Mouse (Mus musculus): Measurements from ENCODE around the gene Camkmt.

Camkmt gene

GRCm38 (mm10) chr17:85351301-85351700 is 260.9 kb downstream of the Camkmt start:
- in situ Hi-C loops (cut with MboI; ENCODE audit: unreplicated experiment in 2 of 2), result no loop called here

GRCm38 (mm10) chr17:85352731-85353130 is 262.4 kb downstream of the Camkmt start:
- in situ Hi-C loops (cut with MboI; ENCODE audit: unreplicated experiment in 2 of 2), result no loop called here

GRCm38 (mm10) chr17:85353191-85353590 is 262.8 kb downstream of the Camkmt start:
- in situ Hi-C loops (cut with MboI; ENCODE audit: unreplicated experiment in 2 of 2), result no loop called here

- in situ Hi-C loops (cut with MboI; ENCODE audit: unreplicated experiment in 2 of 2), result no loop called here
These were observed 263.3 kb downstream of the Camkmt start for GRCm38 (mm10) chr17:85353636-85354035.

GRCm38 (mm10) chr17:85355356-85355755 is 265.0 kb downstream of the Camkmt start:
- in situ Hi-C loops (cut with MboI; ENCODE audit: unreplicated experiment in 2 of 2), result no loop called here

- in situ Hi-C loops (cut with MboI; ENCODE audit: unreplicated experiment in 2 of 2), result no loop called here
These were observed 270.7 kb downstream of the Camkmt start for GRCm38 (mm10) chr17:85361006-85361405.

- in situ Hi-C loops (cut with MboI; ENCODE audit: unreplicated experiment in 2 of 2), result no loop called here
These were observed 277.0 kb downstream of the Camkmt start for GRCm38 (mm10) chr17:85367319-85367718.

GRCm38 (mm10) chr17:85368776-85369175 is 278.4 kb downstream of the Camkmt start:
- in situ Hi-C loops (cut with MboI; ENCODE audit: unreplicated experiment in 2 of 2), result no loop called here

GRCm38 (mm10) chr17:85372076-85372475 is 281.7 kb downstream of the Camkmt start:
- in situ Hi-C loops (cut with MboI; ENCODE audit: unreplicated experiment in 2 of 2), result no loop called here

GRCm38 (mm10) chr17:85372523-85372922 is 282.2 kb downstream of the Camkmt start:
- in situ Hi-C loops (cut with MboI; ENCODE audit: unreplicated experiment in 2 of 2), result no loop called here

GRCm38 (mm10) chr17:85374100-85374833 is 283.9 kb downstream of the Camkmt start:
- in situ Hi-C loops (cut with MboI; ENCODE audit: unreplicated experiment in 2 of 2), result no loop called here

- in situ Hi-C loops (cut with MboI; ENCODE audit: unreplicated experiment in 2 of 2), result no loop called here
These were observed 284.5 kb downstream of the Camkmt start for GRCm38 (mm10) chr17:85374834-85375176.

- in situ Hi-C loops (cut with MboI; ENCODE audit: unreplicated experiment in 2 of 2), result no loop called here
These were observed 285.2 kb downstream of the Camkmt start for GRCm38 (mm10) chr17:85375523-85375922.

- in situ Hi-C loops (cut with MboI; ENCODE audit: unreplicated experiment in 2 of 2), result no loop called here
These were observed 287.1 kb downstream of the Camkmt start for GRCm38 (mm10) chr17:85377496-85377895.

GRCm38 (mm10) chr17:85379101-85379500 is 288.7 kb downstream of the Camkmt start:
- in situ Hi-C loops (cut with MboI; ENCODE audit: unreplicated experiment in 2 of 2), result no loop called here

GRCm38 (mm10) chr17:85381578-85382223 is 291.3 kb downstream of the Camkmt start:
- in situ Hi-C loops (cut with MboI; ENCODE audit: unreplicated experiment in 2 of 2), result no loop called here

GRCm38 (mm10) chr17:85382344-85382743 is 292.0 kb downstream of the Camkmt start:
- in situ Hi-C loops (cut with MboI; ENCODE audit: unreplicated experiment in 2 of 2), result no loop called here

- in situ Hi-C loops (cut with MboI; ENCODE audit: unreplicated experiment in 2 of 2), result no loop called here
These were observed 292.6 kb downstream of the Camkmt start for GRCm38 (mm10) chr17:85382906-85383305.

GRCm38 (mm10) chr17:85393091-85393890 is 302.9 kb downstream of the Camkmt start:
- in situ Hi-C loops (cut with MboI; ENCODE audit: unreplicated experiment in 2 of 2), result no loop called here

- in situ Hi-C loops (cut with MboI; ENCODE audit: unreplicated experiment in 2 of 2), result no loop called here
These were observed 303.6 kb downstream of the Camkmt start for GRCm38 (mm10) chr17:85393891-85394321.

- in situ Hi-C loops (cut with MboI; ENCODE audit: unreplicated experiment in 2 of 2), result no loop called here
These were observed 305.1 kb downstream of the Camkmt start for GRCm38 (mm10) chr17:85395502-85395901.
